Mouse (Mus musculus): ENCODE data around the gene Tmem183a. TPM values are rescaled to one million over a fixed set of nuclear protein-coding genes. Genes with fewer than 3 reads are reported as not detected.

Gene Tmem183a
- polyA plus RNA-seq, 1 experiment from 2014 or later: 51.6 TPM

DNA sequence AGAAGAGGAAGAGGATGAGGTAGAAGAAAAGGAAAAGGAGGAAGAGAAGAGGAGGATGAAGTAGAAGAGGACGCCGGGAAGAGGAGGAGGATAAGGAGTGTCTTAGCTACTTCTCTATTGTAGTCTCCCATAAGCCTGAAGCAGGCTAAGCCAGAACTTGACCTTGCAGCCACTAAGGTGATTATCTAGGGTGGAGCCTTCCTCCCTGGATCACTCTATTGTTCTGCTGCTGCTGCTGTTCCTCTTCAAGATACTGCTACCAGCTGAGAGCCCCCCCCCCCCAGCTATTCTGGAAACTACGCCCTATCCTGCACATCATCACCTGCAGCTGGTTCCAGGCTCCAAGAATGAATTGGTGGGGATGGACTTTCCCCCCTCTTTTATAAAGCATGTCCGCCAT lies 22.8 kb upstream of the Tmem183a start:
- no peak for ATAC-seq (ENCODE audit: low read depth)

GRCm38 (mm10) chr1:134381795-134382625 lies 20.2 kb upstream of the Tmem183a start:
- Histone ChIP-seq H3K36me3 (ENCODE audit: control insufficient read depth, insufficient read depth) (no peaks in the 10 kb centered on the region), H3K27me3 (ENCODE audit: control insufficient read depth, insufficient read depth, low read depth, low read length) (peaks cover 13% of the 10 kb centered on the region), H3K9ac (ENCODE audit: low read depth, low read length) (no peak overlapping the region), H3K4me3 (ENCODE audit: low read depth, low read length) (peak overlapping the region; percentile 25; the same call in 1 of the 2 replicates), H3K27ac (ENCODE audit: low read length) (no peak overlapping the region), H3K9me3 (replicated peaks; ENCODE audit: control insufficient read depth, low read length) (no peaks in the 10 kb centered on the region), H3K4me1 (ENCODE audit: control insufficient read depth, low read depth, low read length) (peaks cover 7% of the 10 kb centered on the region; the same call in 1 of the 2 replicates), H3K4me2 (ENCODE audit: low read depth, low read length) (peak overlapping the region; percentile 30)
- 4% methylated on average over 19 of the region's 19 CpGs for WGBS (ENCODE audit: insufficient replicate concordance)
- ATAC-seq (ENCODE audit: low read depth): no peak

More for the DNA sequence above, 22.8 kb upstream of the Tmem183a start:
- Histone ChIP-seq H3K9ac (ENCODE audit: low read depth, low read length) (no peak overlapping the region), H3K27ac (ENCODE audit: low read length) (no peak overlapping the region), H3K36me3 (ENCODE audit: control insufficient read depth, insufficient read depth) (no peaks in the 10 kb centered on the region), H3K4me1 (ENCODE audit: control insufficient read depth, low read depth, low read length) (peaks cover 7% of the 10 kb centered on the region; the same call in 1 of the 2 replicates), H3K9me3 (replicated peaks; ENCODE audit: control insufficient read depth, low read length) (no peaks in the 10 kb centered on the region), H3K4me2 (ENCODE audit: low read depth, low read length) (no peak overlapping the region), H3K4me3 (ENCODE audit: low read depth, low read length) (no peak overlapping the region), H3K27me3 (ENCODE audit: control insufficient read depth, insufficient read depth, low read depth, low read length) (peaks cover 13% of the 10 kb centered on the region)
- 65% methylated on average over 4 of the region's 4 CpGs for WGBS (ENCODE audit: insufficient replicate concordance)

- Histone ChIP-seq H3K27me3 (ENCODE audit: control insufficient read depth, insufficient read depth, low read depth, low read length) (peaks cover 13% of the 10 kb centered on the region), H3K27ac (ENCODE audit: low read length) (no peak overlapping the region), H3K4me2 (ENCODE audit: low read depth, low read length) (no peak overlapping the region), H3K36me3 (ENCODE audit: control insufficient read depth, insufficient read depth) (no peaks in the 10 kb centered on the region), H3K4me3 (ENCODE audit: low read depth, low read length) (no peak overlapping the region), H3K9me3 (replicated peaks; ENCODE audit: control insufficient read depth, low read length) (no peaks in the 10 kb centered on the region), H3K4me1 (ENCODE audit: control insufficient read depth, low read depth, low read length) (peaks cover 7% of the 10 kb centered on the region; the same call in 1 of the 2 replicates), H3K9ac (ENCODE audit: low read depth, low read length) (no peak overlapping the region)
- 57% methylated on average over 2 of the region's 2 CpGs for WGBS (ENCODE audit: insufficient replicate concordance)
- ATAC-seq (ENCODE audit: low read depth): no peak
Measured at GRCm38 (mm10) chr1:134381051-134381450, 19.3 kb upstream of the Tmem183a start.

- peaks cover 5% of the 10 kb centered on the region for H3K9me3 ChIP-seq (replicated peaks; ENCODE audit: control insufficient read depth, low read length)
- no peaks in the 10 kb centered on the region for H3K4me1 ChIP-seq (ENCODE audit: control insufficient read depth, low read depth, low read length)
- H3K4me3 ChIP-seq (ENCODE audit: low read depth, low read length): no peak overlapping the region
- H3K4me2 ChIP-seq (ENCODE audit: low read depth, low read length): no peak overlapping the region
- WGBS (ENCODE audit: insufficient replicate concordance): 46% methylated on average over 2 of the region's 2 CpGs
- H3K27ac ChIP-seq (ENCODE audit: low read length): no peak overlapping the region
- no peaks in the 10 kb centered on the region for H3K27me3 ChIP-seq (ENCODE audit: control insufficient read depth, insufficient read depth, low read depth, low read length)
- H3K36me3 ChIP-seq (ENCODE audit: control insufficient read depth, insufficient read depth): no peaks in the 10 kb centered on the region
- no peak for ATAC-seq (ENCODE audit: low read depth)
- no peak overlapping the region for H3K9ac ChIP-seq (ENCODE audit: low read depth, low read length)
Measured at GRCm38 (mm10) chr1:134374124-134374523, 12.3 kb upstream of the Tmem183a start.

DNA sequence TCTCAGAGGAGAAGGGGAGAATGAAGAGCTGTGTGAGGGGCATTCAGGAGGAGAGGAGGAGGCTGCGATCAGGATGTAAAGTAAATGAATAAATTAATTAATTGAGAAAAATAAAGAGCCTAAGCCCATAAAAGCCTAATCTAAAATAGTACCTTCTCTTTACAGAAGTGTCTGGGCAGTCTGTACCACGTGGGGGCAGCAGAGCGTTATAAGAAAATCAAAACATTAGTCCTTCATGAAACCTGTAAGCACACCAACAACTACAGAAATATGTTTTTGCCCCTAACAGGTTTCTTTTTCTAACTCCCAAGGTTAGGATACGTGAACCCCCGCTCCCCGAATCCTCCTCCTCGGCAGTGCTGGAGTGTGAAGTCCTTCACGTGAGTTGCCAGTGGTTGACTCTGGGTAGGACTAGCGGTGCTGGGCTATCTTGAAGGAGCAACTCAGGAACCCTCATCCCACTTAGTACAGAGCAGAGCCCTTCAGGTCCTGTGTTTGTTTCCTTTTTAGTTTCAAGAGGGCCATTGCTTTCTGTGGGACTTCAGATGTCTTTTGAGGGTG lies 7.1 kb upstream of the Tmem183a start:
- Histone ChIP-seq H3K4me1 (ENCODE audit: control insufficient read depth, low read depth, low read length) (no peaks in the 10 kb centered on the region), H3K9ac (ENCODE audit: low read depth, low read length) (no peak overlapping the region), H3K27ac (ENCODE audit: low read length) (no peak overlapping the region), H3K4me3 (ENCODE audit: low read depth, low read length) (no peak overlapping the region), H3K36me3 (ENCODE audit: control insufficient read depth, insufficient read depth) (no peaks in the 10 kb centered on the region), H3K9me3 (replicated peaks; ENCODE audit: control insufficient read depth, low read length) (peaks cover 5% of the 10 kb centered on the region), H3K4me2 (ENCODE audit: low read depth, low read length) (no peak overlapping the region), H3K27me3 (ENCODE audit: control insufficient read depth, insufficient read depth, low read depth, low read length) (no peaks in the 10 kb centered on the region)
- whole genome bisulfite sequencing (ENCODE audit: insufficient replicate concordance): 45% methylated on average over 9 of the region's 9 CpGs
- no peak for ATAC-seq (ENCODE audit: low read depth)

DNA sequence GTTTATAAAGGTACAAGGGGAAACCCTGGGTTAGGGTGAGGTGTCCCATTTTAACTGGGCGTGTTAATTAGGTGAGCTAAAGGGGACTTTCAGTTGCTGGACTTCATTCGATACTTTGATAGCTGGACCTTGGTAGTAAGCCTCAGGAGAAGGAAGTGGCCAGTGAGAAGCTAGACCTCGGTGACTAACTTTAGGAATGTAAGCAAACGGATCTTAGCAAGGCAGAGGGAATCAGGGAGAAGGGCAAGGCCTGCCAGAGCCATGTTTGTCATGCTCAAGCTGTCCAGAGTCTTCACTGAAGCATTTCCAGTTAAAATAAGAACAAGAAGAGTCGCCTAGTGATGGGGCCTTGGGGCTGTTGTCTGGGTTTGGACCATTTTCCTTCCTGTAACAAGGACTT lies 3.7 kb upstream of the Tmem183a start:
- no peak overlapping the region for H3K4me3 ChIP-seq (ENCODE audit: low read depth, low read length)
- H3K27me3 ChIP-seq (ENCODE audit: control insufficient read depth, insufficient read depth, low read depth, low read length): no peaks in the 10 kb centered on the region
- no peak overlapping the region for H3K9ac ChIP-seq (ENCODE audit: low read depth, low read length)
- H3K9me3 ChIP-seq (replicated peaks; ENCODE audit: control insufficient read depth, low read length): peaks cover 3% of the 10 kb centered on the region
- no peak overlapping the region for H3K4me2 ChIP-seq (ENCODE audit: low read depth, low read length)
- WGBS (ENCODE audit: insufficient replicate concordance): 54% methylated on average over 5 of the region's 5 CpGs
- H3K36me3 ChIP-seq (ENCODE audit: control insufficient read depth, insufficient read depth): no peaks in the 10 kb centered on the region
- no peak for ATAC-seq (ENCODE audit: low read depth)
- peaks cover 7% of the 10 kb centered on the region for H3K4me1 ChIP-seq (ENCODE audit: control insufficient read depth, low read depth, low read length)
- H3K27ac ChIP-seq (ENCODE audit: low read length): no peak overlapping the region

DNA sequence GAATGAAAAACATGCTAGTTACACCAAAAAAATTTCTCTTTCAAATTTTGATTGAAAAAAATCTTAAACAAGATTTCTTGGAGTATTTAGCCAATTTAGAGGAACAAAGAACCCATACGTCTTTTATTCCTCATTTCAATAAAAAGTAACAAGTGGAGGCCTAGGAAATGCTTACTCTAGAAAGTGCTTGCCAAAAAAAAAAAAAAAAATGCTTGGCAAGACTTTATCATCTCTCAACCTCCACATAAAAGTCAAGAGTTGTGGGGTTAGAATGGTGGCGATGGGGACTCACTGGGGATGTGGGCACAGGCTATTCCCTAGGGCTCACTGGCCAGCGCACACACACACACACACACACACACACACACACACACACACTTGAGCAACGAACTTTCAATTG lies 1.4 kb upstream of the Tmem183a start:
- H3K27me3 ChIP-seq (ENCODE audit: control insufficient read depth, insufficient read depth, low read depth, low read length): no peaks in the 10 kb centered on the region
- peaks cover 12% of the 10 kb centered on the region for H3K4me1 ChIP-seq (ENCODE audit: control insufficient read depth, low read depth, low read length)
- no peak overlapping the region for H3K4me3 ChIP-seq (ENCODE audit: low read depth, low read length)
- no peak overlapping the region for H3K4me2 ChIP-seq (ENCODE audit: low read depth, low read length)
- H3K9ac ChIP-seq (ENCODE audit: low read depth, low read length): no peak overlapping the region
- ATAC-seq (ENCODE audit: low read depth): no peak
- WGBS (ENCODE audit: insufficient replicate concordance): 69% methylated on average over 4 of the region's 4 CpGs
- no peak overlapping the region for H3K27ac ChIP-seq (ENCODE audit: low read length)
- no peaks in the 10 kb centered on the region for H3K9me3 ChIP-seq (replicated peaks; ENCODE audit: control insufficient read depth, low read length)
- peaks cover 9% of the 10 kb centered on the region for H3K36me3 ChIP-seq (ENCODE audit: control insufficient read depth, insufficient read depth)

DNA sequence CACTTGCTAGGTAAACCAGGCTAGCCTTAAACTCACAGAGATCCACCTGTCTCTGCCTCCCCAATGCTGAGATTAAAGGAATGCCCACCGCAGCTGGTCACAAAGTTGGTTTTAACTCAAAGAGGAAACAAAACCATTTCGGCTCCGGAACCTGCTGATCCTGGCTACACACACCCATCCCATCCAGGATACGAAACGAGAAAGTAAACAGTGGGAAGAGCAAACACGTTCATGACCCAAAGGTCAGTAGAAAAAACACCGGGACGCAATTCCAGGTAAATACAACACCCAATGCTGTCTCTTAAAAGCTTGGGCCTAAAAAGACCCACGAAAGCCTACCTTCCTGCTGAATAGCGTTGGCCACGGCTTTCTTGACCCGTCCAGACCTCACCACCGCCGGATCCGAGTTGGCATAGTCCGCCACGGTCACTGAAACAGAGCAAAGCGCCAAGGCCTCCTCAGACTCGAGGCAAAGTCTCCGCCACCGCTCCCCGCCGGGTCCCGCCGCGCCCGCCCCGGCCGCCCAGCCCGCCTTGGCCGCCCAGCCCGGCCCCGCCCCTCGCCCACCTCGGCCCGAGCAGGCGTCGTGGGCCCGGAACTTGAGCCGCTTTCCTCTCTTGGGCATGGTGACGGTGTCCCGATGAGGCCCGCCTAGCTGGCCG lies 453 bp downstream of the Tmem183a start:
- 0% methylated on average over 44 of the region's 44 CpGs for WGBS (ENCODE audit: insufficient replicate concordance)

DNA sequence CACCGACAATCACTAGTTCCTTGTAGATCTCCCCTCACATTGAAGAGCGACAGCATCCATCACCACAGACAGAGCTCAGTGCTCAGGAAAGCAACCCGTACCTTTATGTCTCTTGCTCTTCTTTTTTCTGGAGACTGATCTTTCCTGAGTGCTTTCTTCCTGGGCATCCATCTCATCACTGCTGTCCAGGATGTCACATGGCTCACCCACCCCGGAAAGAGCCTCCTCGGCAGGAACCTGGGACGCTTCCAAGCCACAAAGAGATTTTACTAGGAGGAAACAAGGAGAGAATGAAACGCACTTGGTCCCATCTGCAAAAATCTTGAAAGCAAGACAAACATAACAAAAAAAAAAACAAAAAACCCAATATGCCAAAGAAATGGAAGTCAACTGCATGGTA lies 1.1 kb downstream of the Tmem183a start:
- H3K4me3 ChIP-seq (ENCODE audit: low read depth, low read length): peak overlapping the region; percentile 71
- no peak for ATAC-seq (ENCODE audit: low read depth)
- peak overlapping the region; percentile 95 for H3K27ac ChIP-seq (ENCODE audit: low read length)
- H3K9ac ChIP-seq (ENCODE audit: low read depth, low read length): peak overlapping the region; percentile 83
- H3K4me1 ChIP-seq (ENCODE audit: control insufficient read depth, low read depth, low read length): peaks cover 15% of the 10 kb centered on the region
- H3K36me3 ChIP-seq (ENCODE audit: control insufficient read depth, insufficient read depth): peaks cover 22% of the 10 kb centered on the region
- H3K27me3 ChIP-seq (ENCODE audit: control insufficient read depth, insufficient read depth, low read depth, low read length): no peaks in the 10 kb centered on the region
- no peaks in the 10 kb centered on the region for H3K9me3 ChIP-seq (replicated peaks; ENCODE audit: control insufficient read depth, low read length)
- H3K4me2 ChIP-seq (ENCODE audit: low read depth, low read length): peak overlapping the region; percentile 83
- 50% methylated on average over 7 of the region's 7 CpGs for WGBS (ENCODE audit: insufficient replicate concordance)

More for the DNA sequence above, 453 bp downstream of the Tmem183a start:
- H3K4me3 ChIP-seq (ENCODE audit: low read depth, low read length): peak overlapping the region; percentile 71
- H3K4me1 ChIP-seq (ENCODE audit: control insufficient read depth, low read depth, low read length): peaks cover 15% of the 10 kb centered on the region
- peak; percentile 82 for ATAC-seq (ENCODE audit: low read depth)
- H3K9ac ChIP-seq (ENCODE audit: low read depth, low read length): peak overlapping the region; percentile 83
- peak overlapping the region; percentile 95 for H3K27ac ChIP-seq (ENCODE audit: low read length)
- H3K36me3 ChIP-seq (ENCODE audit: control insufficient read depth, insufficient read depth): peaks cover 15% of the 10 kb centered on the region
- H3K9me3 ChIP-seq (replicated peaks; ENCODE audit: control insufficient read depth, low read length): no peaks in the 10 kb centered on the region
- H3K27me3 ChIP-seq (ENCODE audit: control insufficient read depth, insufficient read depth, low read depth, low read length): no peaks in the 10 kb centered on the region
- H3K4me2 ChIP-seq (ENCODE audit: low read depth, low read length): peak overlapping the region; percentile 83
